13 mouse cellular contexts compared by ENCODE assay signal in the genomic region with DNA sequence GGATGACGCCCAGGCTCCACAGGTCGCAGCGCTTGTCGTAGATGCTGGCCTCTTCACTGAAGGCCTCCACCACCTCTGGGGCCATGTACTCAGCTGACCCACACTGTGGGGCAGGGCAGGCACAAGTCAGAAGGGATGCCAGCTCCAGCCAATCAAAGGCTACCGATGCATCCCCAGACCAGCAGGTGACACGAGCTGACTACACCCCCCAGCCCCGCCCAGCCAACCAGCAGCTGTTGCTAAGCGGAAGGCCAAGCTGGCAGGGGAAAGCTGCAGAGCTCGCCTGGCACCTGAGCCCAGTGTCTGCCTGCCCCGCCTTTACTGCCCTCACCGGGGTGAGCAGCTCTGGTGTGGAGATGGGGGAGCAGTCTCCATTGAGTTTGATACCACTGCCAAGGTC. TPM values are rescaled to one million over a fixed set of nuclear protein-coding genes. Genes with fewer than 3 reads are reported as not detected.
DNase-seq lines count a peak whose midpoint lies in the region; ATAC-seq and TF ChIP-seq lines count a peak whose summit lies in the region.
"Had no signal": no experiment of that assay in that cellular context is flagged by ENCODE, and none has a peak within 500 bp of the region (broad histone marks: within the 10 kb centered on the region; RNA-seq: fewer than 3 reads in every experiment).

No protein-coding gene starts in this region.

- H3K27ac ChIP-seq in midbrain, postnatal 0 days (ENCODE audit: low read depth, low read length) = no peak overlapping the region
- no peak overlapping the region for H3K27ac ChIP-seq in midbrain, embryonic 11.5 days (ENCODE audit: low read depth, low read length)
- no peak overlapping the region for H3K27ac ChIP-seq in forebrain, embryonic 10.5 days
- H3K27ac ChIP-seq: kidney, postnatal 0 days; limb, embryonic 15.5 days; midbrain, embryonic 12.5 days had no signal

- H3K4me2 ChIP-seq in midbrain, postnatal 0 days (ENCODE audit: low read depth, low read length, poor library complexity, severe bottlenecking) = no peak overlapping the region
- no peak overlapping the region for H3K4me2 ChIP-seq in midbrain, embryonic 11.5 days
- H3K4me2 ChIP-seq: heart, embryonic 15.5 days; limb, embryonic 15.5 days; midbrain, embryonic 12.5 days had no signal

- H3K27me3 ChIP-seq in midbrain, postnatal 0 days (ENCODE audit: insufficient read depth, low read length) = no peaks in the 10 kb centered on the region
- no peaks in the 10 kb centered on the region for H3K27me3 ChIP-seq in midbrain, embryonic 11.5 days (ENCODE audit: control insufficient read depth, insufficient read depth, low read length)
- H3K27me3 ChIP-seq in splenic B cell, adult 2 months (ENCODE audit: control insufficient read depth, insufficient read depth, low read length, poor library complexity, severe bottlenecking) = no peaks in the 10 kb centered on the region
- no peaks in the 10 kb centered on the region for H3K27me3 ChIP-seq in forebrain, embryonic 10.5 days (ENCODE audit: poor library complexity, severe bottlenecking)
- H3K27me3 ChIP-seq: heart, embryonic 15.5 days; limb, embryonic 15.5 days; midbrain, embryonic 12.5 days had no signal

- ATAC-seq in cerebellum, adult (ENCODE audit: insufficient number of reproducible peaks, low FRiP score, low TSS enrichment) = no peak
- 0 out of 2 replicates have a peak, but pooled peaks have one; percentile 17 for ATAC-seq in midbrain, postnatal 0 days (ENCODE audit: low FRiP score)
- no peak for ATAC-seq in midbrain, embryonic 11.5 days (ENCODE audit: low FRiP score)

- H3K4me1 ChIP-seq in midbrain, postnatal 0 days (ENCODE audit: insufficient read depth, low read length) = no peaks in the 10 kb centered on the region
- peaks cover 6% of the 10 kb centered on the region; the same call in 1 of the 2 replicates for H3K4me1 ChIP-seq in midbrain, embryonic 11.5 days (ENCODE audit: control insufficient read depth, insufficient read depth, low read length)
- peaks cover 50% of the 10 kb centered on the region for H3K4me1 ChIP-seq in forebrain, embryonic 10.5 days

- no peaks in the 10 kb centered on the region for H3K9me3 ChIP-seq in midbrain, postnatal 0 days (ENCODE audit: low read length)
- H3K9me3 ChIP-seq in midbrain, embryonic 11.5 days (ENCODE audit: control insufficient read depth, low read length) = no peaks in the 10 kb centered on the region
- no peaks in the 10 kb centered on the region for H3K9me3 ChIP-seq in forebrain, embryonic 10.5 days
- H3K9me3 ChIP-seq: heart, embryonic 15.5 days; limb, embryonic 15.5 days; midbrain, embryonic 12.5 days had no signal

- H3K36me3 ChIP-seq in midbrain, postnatal 0 days (ENCODE audit: insufficient read depth, low read length) = peaks cover 66% of the 10 kb centered on the region
- peaks cover 43% of the 10 kb centered on the region for H3K36me3 ChIP-seq in midbrain, embryonic 11.5 days (ENCODE audit: control insufficient read depth, insufficient read depth, low read length)
- peaks cover 36% of the 10 kb centered on the region for H3K36me3 ChIP-seq in splenic B cell, adult 2 months (ENCODE audit: control insufficient read depth, insufficient read depth, low read length, poor library complexity, severe bottlenecking)
- H3K36me3 ChIP-seq in forebrain, embryonic 10.5 days (replicated peaks) = peaks cover 87% of the 10 kb centered on the region

- no peak for TF ChIP-seq CTCF in midbrain, postnatal 0 days (IDR thresholded peaks at IDR 0.05)

- H3K4me3 ChIP-seq in midbrain, postnatal 0 days (ENCODE audit: low read depth, low read length) = no peak overlapping the region
- H3K4me3 ChIP-seq in midbrain, embryonic 11.5 days (ENCODE audit: low read depth, low read length) = no peak overlapping the region
- H3K4me3 ChIP-seq in forebrain, embryonic 10.5 days = no peak overlapping the region
- H3K4me3 ChIP-seq: erythroblast, embryonic 14.5 days; heart, embryonic 15.5 days; limb, embryonic 15.5 days; midbrain, embryonic 12.5 days had no signal

- peak; percentile 87 for DNase-seq in cerebellum, adult 11-12 months
- DNase-seq in midbrain, postnatal 0 days (ENCODE audit: low spot score) = no peak
- no peak for DNase-seq in midbrain, embryonic 11.5 days (ENCODE audit: low spot score, missing footprints)
- DNase-seq in kidney, adult 8-10 months = peak; percentile 70 to 81
- peak; percentile 36 for DNase-seq in splenic B cell, adult 2 months (ENCODE audit: low read depth, low spot score)
- no peak for DNase-seq in frontal cortex, adult 2 months (ENCODE audit: extremely low spot score in 1 of 2, low spot score in 1 of 2)
- DNase-seq in forebrain, embryonic 10.5 days (ENCODE audit: extremely low spot score, low spot score) = no peak

- WGBS in midbrain, postnatal 0 days = 82% methylated on average over 11 of the region's 11 CpGs
- WGBS in midbrain, embryonic 11.5 days = 89% methylated on average over 11 of the region's 11 CpGs
- 87% methylated on average over 11 of the region's 11 CpGs for WGBS in forebrain, embryonic 10.5 days

- H3K9ac ChIP-seq in midbrain, postnatal 0 days (replicated peaks; ENCODE audit: low read length, poor library complexity, severe bottlenecking) = no peak overlapping the region
- no peak overlapping the region for H3K9ac ChIP-seq in midbrain, embryonic 11.5 days (ENCODE audit: low read length)
- H3K9ac ChIP-seq: heart, embryonic 15.5 days; limb, embryonic 15.5 days; midbrain, embryonic 12.5 days had no signal

RNA-seq across cellular contexts. Expression of gene Mknk2, which starts 9.3 kb away (rescaled TPM):
- total RNA-seq in midbrain, postnatal 0 days (2014; rRNA removed) = 74.6 and 74.7 TPM in 2 replicates
- polyA plus RNA-seq in midbrain, postnatal 0 days (2015; fragmentation: Nextera tagmentation; extraction: Ambion mirVana) = 35.3 and 36.0 TPM in 2 replicates
- 42.0 and 49.4 TPM in 2 replicates for polyA plus RNA-seq in midbrain, embryonic 11.5 days (2014; fragmentation: Nextera tagmentation; extraction: Ambion mirVana)
- polyA plus RNA-seq in frontal cortex, adult 2 months (2012; rRNA removed) = 43.8 and 51.6 TPM in 2 replicates
- 91.0 and 100 TPM in 2 replicates for polyA plus RNA-seq in forebrain, embryonic 10.5 days (2016; fragmentation: Nextera tagmentation; extraction: Ambion mirVana)

RNA-seq across cellular contexts. Expression of gene Btbd2, which starts 11.7 kb away (rescaled TPM):
- total RNA-seq in midbrain, postnatal 0 days (2014; rRNA removed) = 168 and 215 TPM in 2 replicates
- 71.6 and 80.4 TPM in 2 replicates for polyA plus RNA-seq in midbrain, postnatal 0 days (2015; fragmentation: Nextera tagmentation; extraction: Ambion mirVana)
- polyA plus RNA-seq in midbrain, embryonic 11.5 days (2014; fragmentation: Nextera tagmentation; extraction: Ambion mirVana) = 43.8 and 51.7 TPM in 2 replicates
- polyA plus RNA-seq in frontal cortex, adult 2 months (2012; rRNA removed) = 108 and 109 TPM in 2 replicates
- polyA plus RNA-seq in forebrain, embryonic 10.5 days (2016; fragmentation: Nextera tagmentation; extraction: Ambion mirVana) = 71.6 and 78.1 TPM in 2 replicates

RNA-seq across cellular contexts. Expression of gene Mob3a, which starts 33.2 kb away (rescaled TPM):
- total RNA-seq in midbrain, postnatal 0 days (2014; rRNA removed) = 66.6 and 75.1 TPM in 2 replicates
- polyA plus RNA-seq in midbrain, postnatal 0 days (2015; fragmentation: Nextera tagmentation; extraction: Ambion mirVana) = 44.9 and 48.5 TPM in 2 replicates
- 50.2 and 52.7 TPM in 2 replicates for polyA plus RNA-seq in midbrain, embryonic 11.5 days (2014; fragmentation: Nextera tagmentation; extraction: Ambion mirVana)
- polyA plus RNA-seq in frontal cortex, adult 2 months (2012; rRNA removed) = 9.1 and 10.6 TPM in 2 replicates
- 53.9 and 54.7 TPM in 2 replicates for polyA plus RNA-seq in forebrain, embryonic 10.5 days (2016; fragmentation: Nextera tagmentation; extraction: Ambion mirVana)

RNA-seq across cellular contexts. Expression of gene Izumo4, which starts 33.4 kb away (rescaled TPM):
- 26.3 and 48.0 TPM in 2 replicates for total RNA-seq in midbrain, postnatal 0 days (2014; rRNA removed)
- 44.0 and 47.4 TPM in 2 replicates for polyA plus RNA-seq in midbrain, postnatal 0 days (2015; fragmentation: Nextera tagmentation; extraction: Ambion mirVana)
- 6.7 and 6.9 TPM in 2 replicates for polyA plus RNA-seq in midbrain, embryonic 11.5 days (2014; fragmentation: Nextera tagmentation; extraction: Ambion mirVana)
- 99.6 and 108 TPM in 2 replicates for polyA plus RNA-seq in frontal cortex, adult 2 months (2012; rRNA removed)
- polyA plus RNA-seq in forebrain, embryonic 10.5 days (2016; fragmentation: Nextera tagmentation; extraction: Ambion mirVana) = 7.7 and 10.9 TPM in 2 replicates

RNA-seq across cellular contexts. Expression of gene Csnk1g2, which starts 46.0 kb away (rescaled TPM):
- 124 and 146 TPM in 2 replicates for total RNA-seq in midbrain, postnatal 0 days (2014; rRNA removed)
- polyA plus RNA-seq in midbrain, postnatal 0 days (2015; fragmentation: Nextera tagmentation; extraction: Ambion mirVana) = 90.5 and 93.3 TPM in 2 replicates
- 73.6 and 86.9 TPM in 2 replicates for polyA plus RNA-seq in midbrain, embryonic 11.5 days (2014; fragmentation: Nextera tagmentation; extraction: Ambion mirVana)
- 252 and 270 TPM in 2 replicates for polyA plus RNA-seq in frontal cortex, adult 2 months (2012; rRNA removed)
- 123 and 133 TPM in 2 replicates for polyA plus RNA-seq in forebrain, embryonic 10.5 days (2016; fragmentation: Nextera tagmentation; extraction: Ambion mirVana)

Comparison
In these comparisons a context has a peak if more than half of its experiments do, and no peak if none do; other contexts are left out.
1. DNase-seq: peak in cerebellum, adult 11-12 months (single experiment), kidney, adult 8-10 months (2 of 2) and splenic B cell, adult 2 months (single experiment); none in midbrain, postnatal 0 days (single experiment), midbrain, embryonic 11.5 days (single experiment), frontal cortex, adult 2 months (0 of 2) and forebrain, embryonic 10.5 days (single experiment).